Mouse (Mus musculus) hindbrain, embryonic 12.5 days (tissue): ENCODE measurements at regions not wholly inside any gene's neighbourhood (a gene's known extent, or its start where the extent isn't known, plus 50 kb on each side); places are given as distances from the start of the nearest gene placed in this dataset.
"Not testable (repeated sequence)": the region's sequence is repeated elsewhere in the genome, so short reads cannot be mapped to it uniquely, and the experiment has no call there.

Experiments
- ATAC-seq: fragments of 200-750 bp; cut with Nextera tagmentation; 2 replicates; pipeline ENCODE4 v1.8.0; 2017; ENCODE audit warnings: moderate TSS enrichment; ENCODE audit not compliant: low FRiP score
- H3K27ac ChIP-seq: fragments of 300-500 bp; sonication (generic); 2 replicates; pipeline ENCODE4 v1.5.1; 2016; ENCODE audit warnings: mild to moderate bottlenecking
- H3K27me3 ChIP-seq: fragments of 300-500 bp; sonication (generic); 2 replicates; pipeline ENCODE4 v1.6.1; 2016; ENCODE audit warnings: mild to moderate bottlenecking
- H3K36me3 ChIP-seq: fragments of 300-500 bp; sonication (generic); 2 replicates; pipeline ENCODE4 v1.6.1; 2016; ENCODE audit warnings: mild to moderate bottlenecking
- H3K4me1 ChIP-seq: fragments of 300-500 bp; sonication (generic); 2 replicates; pipeline ENCODE4 v1.6.1; 2016
- H3K4me2 ChIP-seq: fragments of 300-500 bp; sonication (generic); replicated peaks from 2 replicates; pipeline ENCODE4 v1.6.1; 2016; ENCODE audit warnings: mild to moderate bottlenecking
- H3K4me3 ChIP-seq: fragments of 300-500 bp; sonication (generic); 2 replicates; pipeline ENCODE4 v1.5.1; 2016; ENCODE audit warnings: mild to moderate bottlenecking
- H3K9ac ChIP-seq: fragments of 300-500 bp; sonication (generic); 2 replicates; pipeline ENCODE4 v1.6.1; 2016; ENCODE audit warnings: mild to moderate bottlenecking, moderate library complexity
- H3K9me3 ChIP-seq: fragments of 300-500 bp; sonication (generic); replicated peaks from 2 replicates; pipeline ENCODE4 v1.6.1; 2016; ENCODE audit warnings: mild to moderate bottlenecking
- WGBS: fragments of 180-500 bp; shearing (Covaris S2); methylation state at CpG from one replicate; pipeline ENCODE4 v1.1.7; 2016; 5-methylcytosine and 5-hydroxymethylcytosine counted together

GRCm38 (mm10) chr1:157048996-157049395, 59.5 kb downstream of the Tex35 start:
- Histone ChIP-seq H3K36me3 (no peaks in the 10 kb centered on the region), H3K27me3 (peaks cover 24% of the 10 kb centered on the region), H3K4me2 (no peak overlapping the region), H3K9me3 (no peaks in the 10 kb centered on the region), H3K4me1 (peaks cover 14% of the 10 kb centered on the region), H3K9ac (no peak overlapping the region), H3K4me3 (no peak overlapping the region), H3K27ac (no peak overlapping the region)
- ATAC-seq, result no peak
- 80% methylated on average over 3 of the region's 3 CpGs for WGBS

DNA sequence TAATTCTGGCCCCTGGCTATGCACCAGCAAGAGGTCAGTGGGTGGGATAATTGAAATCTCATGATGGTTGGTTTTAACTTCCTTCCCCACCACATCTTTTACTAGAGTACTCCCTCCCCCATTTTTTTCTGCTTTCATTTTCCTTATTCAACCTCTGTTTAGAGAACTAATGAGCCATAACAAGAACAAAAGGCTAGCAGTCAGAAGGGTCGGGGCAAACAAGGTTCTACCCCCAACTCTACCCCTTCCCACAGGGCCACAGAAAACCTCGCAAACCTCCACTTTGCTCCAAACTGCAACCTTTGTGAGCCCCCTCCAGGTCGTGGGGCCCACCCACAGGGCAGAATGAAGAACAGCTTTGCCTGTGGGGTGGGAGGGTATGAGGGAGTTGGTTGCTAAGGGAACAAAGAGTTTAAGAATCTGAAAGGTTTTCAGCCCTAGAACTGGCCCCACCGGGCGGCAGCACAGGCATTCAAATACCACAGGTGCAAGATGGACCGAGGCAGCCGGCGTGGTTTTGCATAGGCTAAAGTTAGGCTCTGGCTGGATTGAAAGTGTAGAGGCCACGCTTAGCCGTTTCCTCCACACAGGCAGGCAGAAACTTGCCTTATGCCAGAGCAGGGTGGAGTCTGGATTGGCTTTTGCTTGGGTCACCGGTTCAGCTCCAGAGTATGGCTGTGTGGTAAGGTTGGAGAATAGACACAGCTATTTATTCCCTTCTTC, 60.1 kb downstream of the Tex35 start:
- peak overlapping the region; percentile 7 for H3K4me2 ChIP-seq
- H3K27me3 ChIP-seq, result peaks cover 24% of the 10 kb centered on the region
- no peak overlapping the region for H3K9ac ChIP-seq
- no peak overlapping the region for H3K4me3 ChIP-seq
- H3K4me1 ChIP-seq, result peaks cover 14% of the 10 kb centered on the region
- peak overlapping the region; percentile 14; the same call in 1 of the 2 replicates for H3K27ac ChIP-seq
- WGBS, result 6% methylated on average over 11 of the region's 11 CpGs
- no peaks in the 10 kb centered on the region for H3K36me3 ChIP-seq
- no peaks in the 10 kb centered on the region for H3K9me3 ChIP-seq
- ATAC-seq, result peak; percentile 80

DNA sequence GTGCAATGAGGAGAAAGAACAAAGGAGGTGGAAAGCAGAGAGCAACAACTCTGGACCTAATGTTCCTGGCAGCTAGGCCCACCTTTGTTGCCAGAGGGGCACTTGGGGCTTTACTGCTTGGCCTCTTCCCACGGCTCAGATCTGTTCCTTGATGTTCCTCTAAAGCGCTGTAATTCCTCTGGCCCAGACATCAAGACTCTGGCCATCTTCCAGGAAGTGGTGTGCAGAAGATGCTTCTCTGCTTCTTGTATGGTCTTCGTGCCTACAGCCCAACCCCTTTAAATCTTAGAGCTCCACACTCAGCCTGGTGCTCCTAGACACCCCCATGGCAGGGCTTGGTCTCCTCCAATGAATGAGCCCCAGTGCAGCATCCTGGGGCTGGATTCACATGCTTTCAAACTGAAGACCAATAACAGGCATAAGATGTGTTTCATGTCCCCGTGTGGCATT, 60.7 kb downstream of the Tex35 start:
- H3K27ac ChIP-seq, result 0 out of 2 replicates have a peak overlapping the region, but pooled peaks have one; percentile 14

DNA sequence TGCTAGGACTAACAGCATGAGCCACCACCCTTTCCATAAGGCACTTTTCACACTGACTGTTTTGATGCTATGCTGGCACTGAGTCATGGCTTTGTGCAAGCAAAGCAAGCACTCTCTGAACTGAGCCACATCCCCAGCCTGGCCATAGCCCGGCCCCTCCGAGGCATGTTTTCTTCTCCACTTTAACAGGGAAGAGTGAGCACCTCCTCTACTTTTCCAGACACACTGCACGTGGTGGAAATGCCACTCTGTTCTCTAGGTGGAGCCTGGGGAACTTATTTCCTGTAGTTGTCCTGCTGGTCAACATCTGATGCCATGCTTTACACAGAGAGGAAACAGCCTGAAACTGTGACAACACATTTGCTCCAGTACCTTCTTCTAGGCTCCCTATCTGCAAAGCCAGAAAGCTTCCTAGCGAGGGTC, 61.7 kb downstream of the Tex35 start:
- ATAC-seq, result no peak
- H3K4me2 ChIP-seq, result no peak overlapping the region
- no peak overlapping the region for H3K9ac ChIP-seq
- H3K27me3 ChIP-seq, result peaks cover 22% of the 10 kb centered on the region
- no peaks in the 10 kb centered on the region for H3K9me3 ChIP-seq
- H3K4me1 ChIP-seq, result peaks cover 14% of the 10 kb centered on the region
- no peaks in the 10 kb centered on the region for H3K36me3 ChIP-seq
- 78% methylated on average over 4 of the region's 4 CpGs for WGBS
- no peak overlapping the region for H3K4me3 ChIP-seq
- H3K27ac ChIP-seq, result no peak overlapping the region

More for the DNA sequence above, 60.7 kb downstream of the Tex35 start:
- ATAC-seq, result peak; percentile 63
- Histone ChIP-seq H3K27me3 (peaks cover 22% of the 10 kb centered on the region), H3K36me3 (no peaks in the 10 kb centered on the region), H3K4me2 (no peak overlapping the region), H3K9me3 (no peaks in the 10 kb centered on the region), H3K4me1 (peaks cover 14% of the 10 kb centered on the region), H3K4me3 (no peak overlapping the region), H3K9ac (no peak overlapping the region)
- WGBS, result 44% methylated on average over 4 of the region's 4 CpGs

GRCm38 (mm10) chr1:157039836-157040196, 68.7 kb downstream of the Tex35 start:
- peak overlapping the region; percentile 40 for H3K4me2 ChIP-seq
- no peak overlapping the region for H3K9ac ChIP-seq
- H3K9me3 ChIP-seq, result no peaks in the 10 kb centered on the region
- H3K27ac ChIP-seq, result peak overlapping the region; percentile 79
- no peaks in the 10 kb centered on the region for H3K27me3 ChIP-seq
- WGBS, result 18% methylated on average over 4 of the region's 4 CpGs
- ATAC-seq, result peak; percentile 17
- H3K4me3 ChIP-seq, result no peak overlapping the region
- no peaks in the 10 kb centered on the region for H3K36me3 ChIP-seq
- H3K4me1 ChIP-seq, result peaks cover 43% of the 10 kb centered on the region

DNA sequence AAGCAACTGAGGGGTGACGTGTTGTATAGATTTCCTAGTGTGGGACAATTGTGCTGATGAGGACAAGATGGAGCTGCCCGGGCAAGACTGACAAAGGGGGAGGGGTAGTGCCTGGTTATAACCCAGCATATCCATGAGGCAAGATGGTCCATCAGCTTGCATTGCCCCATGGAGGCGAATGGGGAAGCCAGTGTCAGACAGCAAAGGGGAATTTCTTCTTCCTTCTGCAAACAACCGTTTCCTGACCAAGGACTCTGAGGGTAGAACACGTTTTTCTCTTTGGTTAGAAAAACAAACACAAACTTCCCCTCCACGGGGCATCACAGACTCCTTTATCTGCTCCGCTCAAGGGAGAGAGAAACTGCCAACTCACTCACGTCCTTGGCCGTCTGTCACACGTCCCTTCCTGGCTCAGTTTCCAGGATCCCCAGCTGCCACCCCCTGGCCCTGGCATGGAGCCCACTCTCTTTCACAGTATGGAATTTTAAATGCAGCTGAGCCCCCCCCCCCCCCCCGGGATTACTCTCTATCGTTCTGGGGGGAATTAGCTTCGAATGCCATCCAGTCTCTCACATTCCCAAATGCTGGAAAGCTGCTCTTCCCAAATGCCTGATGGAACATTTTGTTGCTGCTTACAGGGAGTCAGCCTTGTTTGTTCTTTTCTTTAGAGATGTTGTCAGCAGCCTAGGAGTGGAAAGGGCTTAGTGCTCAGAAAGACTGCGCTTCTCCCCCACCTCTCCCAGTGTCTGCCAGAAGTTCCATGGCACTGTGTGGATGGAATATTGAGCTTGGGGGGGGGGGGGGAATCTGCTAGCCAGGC, 69.3 kb downstream of the Tex35 start:
- Histone ChIP-seq H3K9me3 (no peaks in the 10 kb centered on the region), H3K9ac (no peak overlapping the region; the same call in 1 of the 2 replicates), H3K27ac (peak overlapping the region; percentile 79), H3K27me3 (no peaks in the 10 kb centered on the region), H3K4me1 (peaks cover 43% of the 10 kb centered on the region), H3K4me2 (peak overlapping the region; percentile 40), H3K4me3 (no peak overlapping the region), H3K36me3 (no peaks in the 10 kb centered on the region)
- ATAC-seq, result peak; percentile 94
- 7% methylated on average over 14 of the region's 14 CpGs for WGBS

- H3K27me3 ChIP-seq, result no peaks in the 10 kb centered on the region
- 59% methylated on average over 14 of the region's 14 CpGs for WGBS
- no peak overlapping the region for H3K4me3 ChIP-seq
- H3K4me1 ChIP-seq, result peaks cover 43% of the 10 kb centered on the region
- no peak for ATAC-seq
- H3K9me3 ChIP-seq, result no peaks in the 10 kb centered on the region
- no peaks in the 10 kb centered on the region for H3K36me3 ChIP-seq
- H3K4me2 ChIP-seq, result peak overlapping the region; percentile 40; the same call in 1 of the 2 replicates
- H3K27ac ChIP-seq, result peak overlapping the region; percentile 79
- no peak overlapping the region for H3K9ac ChIP-seq
Measured at GRCm38 (mm10) chr1:157038111-157039008, 70.1 kb downstream of the Tex35 start.

GRCm38 (mm10) chr1:157037246-157037991, 71.1 kb downstream of the Tex35 start:
- 0 out of 2 replicates have a peak overlapping the region, but pooled peaks have one; percentile 79 for H3K27ac ChIP-seq
- 89% methylated on average over 10 of the region's 10 CpGs for WGBS
- H3K36me3 ChIP-seq, result no peaks in the 10 kb centered on the region
- no peaks in the 10 kb centered on the region for H3K9me3 ChIP-seq
- ATAC-seq, result no peak
- no peaks in the 10 kb centered on the region for H3K27me3 ChIP-seq
- H3K4me1 ChIP-seq, result peaks cover 43% of the 10 kb centered on the region
- no peak overlapping the region for H3K4me2 ChIP-seq
- H3K9ac ChIP-seq, result no peak overlapping the region
- H3K4me3 ChIP-seq, result no peak overlapping the region

- Histone ChIP-seq H3K9ac (no peak overlapping the region), H3K4me3 (no peak overlapping the region), H3K27ac (peak overlapping the region; percentile 40; the same call in 1 of the 2 replicates), H3K4me2 (no peak overlapping the region), H3K27me3 (no peaks in the 10 kb centered on the region), H3K4me1 (peaks cover 43% of the 10 kb centered on the region), H3K36me3 (no peaks in the 10 kb centered on the region), H3K9me3 (no peaks in the 10 kb centered on the region)
- WGBS, result 30% methylated on average over 4 of the region's 4 CpGs
- ATAC-seq, result 0 out of 2 replicates have a peak, but pooled peaks have one; percentile 9
Measured at GRCm38 (mm10) chr1:157036779-157037178, 71.7 kb downstream of the Tex35 start.

GRCm38 (mm10) chr1:157035221-157035620, 73.3 kb downstream of the Tex35 start:
- not testable (repeated sequence) for ATAC-seq, H3K27ac ChIP-seq, H3K4me2 ChIP-seq, H3K9ac ChIP-seq, H3K27me3 ChIP-seq, H3K36me3 ChIP-seq, H3K4me3 ChIP-seq, H3K9me3 ChIP-seq
- H3K4me1 ChIP-seq, result peaks cover 40% of the 10 kb centered on the region
- 94% methylated on average over 8 of the region's 8 CpGs for WGBS

GRCm38 (mm10) chr1:157028682-157029081, 79.8 kb downstream of the Tex35 start:
- no peak for ATAC-seq

More at GRCm38 (mm10) chr1:157028682-157029081, 79.8 kb downstream of the Tex35 start:
- 92% methylated on average over 3 of the region's 3 CpGs for WGBS
- Histone ChIP-seq H3K36me3 (no peaks in the 10 kb centered on the region), H3K27ac (no peak overlapping the region), H3K9ac (no peak overlapping the region), H3K4me3 (no peak overlapping the region), H3K4me1 (peaks cover 2% of the 10 kb centered on the region; the same call in 1 of the 2 replicates), H3K4me2 (no peak overlapping the region), H3K27me3 (no peaks in the 10 kb centered on the region), H3K9me3 (no peaks in the 10 kb centered on the region)
